Mouse (Mus musculus) midbrain, embryonic 15.5 days (tissue): ENCODE data around the gene Reg3a. TPM values are rescaled to one million over a fixed set of nuclear protein-coding genes. Genes with fewer than 3 reads are reported as not detected.

Source experiments
- polyA plus RNA-seq: library from polyadenylated mRNA; unstranded; fragments of >200 nt; fragmentation: Nextera tagmentation; extraction: Ambion mirVana; gene quantifications from 2 replicates; pipeline ENCODE4 v1.2.1, GENCODE M21; 2015

The Reg3a gene
- polyA plus RNA-seq, 1 experiment from 2014 or later = not detected

Other genes starting within 250 kb of the Reg3a start
- gene Reg3b, start 10.1 kb upstream of the Reg3a start, polyA plus RNA-seq = 1.1 TPM in 1 of 2 replicates, not detected in the other
- gene Reg3d, start 1.8 kb upstream of the Reg3a start, polyA plus RNA-seq = not detected in 2 replicates
- gene Reg2, start 14.9 kb downstream of the Reg3a start, polyA plus RNA-seq = not detected in 2 replicates
- gene Reg1, start 42.0 kb downstream of the Reg3a start, polyA plus RNA-seq = not detected in 2 replicates
- gene Reg3g, start 88.2 kb downstream of the Reg3a start, polyA plus RNA-seq = not detected in 2 replicates